Mouse (Mus musculus): ENCODE measurements around the gene Cldn6.

- TF ChIP-seq CTCF (IDR thresholded peaks at IDR 0.05; ENCODE audit: low read depth): no peak
- TF ChIP-seq EP300 (IDR thresholded peaks at IDR 0.05; ENCODE audit: low read depth): no peak
Measured at GRCm38 (mm10) chr17:23665511-23665910, 13.5 kb upstream of the Cldn6 start.
